Mouse (Mus musculus) C2C12 (cell line): ENCODE results near the gene Tnfsf10. TPM values are rescaled to one million over a fixed set of nuclear protein-coding genes. Genes with fewer than 3 reads are reported as not detected.

Experiments
- H3K27me3 ChIP-seq: one replicate; pipeline ENCODE4 v1.6.1; 2011; ENCODE audit not compliant: control insufficient read depth, insufficient read depth, insufficient read length
- H3K36me3 ChIP-seq: one replicate; pipeline ENCODE4 v1.6.1; 2011; ENCODE audit not compliant: control insufficient read depth, insufficient read depth
- H3K4me3 ChIP-seq: one replicate; pipeline ENCODE4 v1.5.1; 2011; ENCODE audit warnings: mild to moderate bottlenecking, control low read depth; ENCODE audit not compliant: poor library complexity, insufficient read depth, severe bottlenecking
- H3K79me2 ChIP-seq: one replicate; pipeline ENCODE4 v1.6.1; 2011; ENCODE audit not compliant: control insufficient read depth, insufficient read depth
- H3K79me3 ChIP-seq: one replicate; pipeline ENCODE4 v1.6.1; 2011; ENCODE audit warnings: low read depth, control low read depth
- H3ac ChIP-seq: one replicate; pipeline ENCODE3; 2011; ENCODE audit warnings: low read depth; ENCODE audit not compliant: control insufficient read depth, insufficient read length
- CEBPB ChIP-seq: IDR thresholded peaks from one replicate; pipeline ENCODE4 v1.6.1; 2011; ENCODE audit warnings: low read depth, mild to moderate bottlenecking, control low read depth, moderate library complexity
- CTCF ChIP-seq: IDR thresholded peaks from one replicate; pipeline ENCODE4 v1.5.1; 2011; ENCODE audit not compliant: control insufficient read depth, insufficient read depth, insufficient read length
- FOSL1 ChIP-seq: IDR thresholded peaks from one replicate; pipeline ENCODE4 v1.8.0; 2011; ENCODE audit warnings: mild to moderate bottlenecking, low read length; ENCODE audit not compliant: poor library complexity, insufficient read depth, severe bottlenecking
- MAX ChIP-seq: IDR thresholded peaks from one replicate; pipeline ENCODE4 v1.6.1; 2011; ENCODE audit warnings: mild to moderate bottlenecking, control low read depth
- MYOD1 ChIP-seq: IDR thresholded peaks from one replicate; pipeline ENCODE4 v1.6.1; 2011; ENCODE audit warnings: low read depth; ENCODE audit not compliant: control insufficient read depth, insufficient read length
- MYOG ChIP-seq: IDR thresholded peaks from one replicate; pipeline ENCODE4 v1.6.1; 2011; ENCODE audit not compliant: control insufficient read depth, insufficient read length; ENCODE audit errors: extremely low read depth
- USF1 ChIP-seq: IDR thresholded peaks from one replicate; pipeline ENCODE4 v1.6.1; 2011; ENCODE audit warnings: low read depth, mild to moderate bottlenecking, control low read depth, moderate library complexity
- long read RNA-seq, 2 experiments: library from polyadenylated mRNA; unstranded; transcript quantifications; one replicate each; pipeline ENCODE4 v2.0.0; 2019 to 2020
- polyA plus RNA-seq: library from polyadenylated mRNA; unstranded; fragments of >200 nt; fragmentation: generic; extraction: Trizol; gene quantifications from one replicate; pipeline ENCODE4 v1.2.1, GENCODE M21; 2012; ENCODE audit warnings: missing spikeins

The Tnfsf10 gene
- not detected for polyA plus RNA-seq
- long read RNA-seq, experiment 1, result 0 reads
- long read RNA-seq, experiment 2, result 0 reads

- H3ac ChIP-seq, result no peak within 1 kb of the TSS
- TF ChIP-seq CTCF (no peak), MYOD1 (no peak), MYOG (no peak), MAX (no peak), FOSL1 (no peak)
- H3K79me2 ChIP-seq, result no peaks in the 10 kb centered on the region
- H3K36me3 ChIP-seq, result no peaks in the 10 kb centered on the region
- no peak within 1 kb of the TSS for H3K4me3 ChIP-seq
- no peaks in the 10 kb centered on the region for H3K79me3 ChIP-seq
- no peaks in the 10 kb centered on the region for H3K27me3 ChIP-seq
Measured at GRCm38 (mm10) chr3:27316559-27317287, at the start of gene Tnfsf10. TSS of gene Tnfsf10 (plus strand) at chr3:27317028.

- TF ChIP-seq FOSL1 (no peak), MYOG (no peak), CEBPB (no peak)
- Histone ChIP-seq H3K79me3 (no peaks in the 10 kb centered on the region), H3K79me2 (no peaks in the 10 kb centered on the region), H3K27me3 (no peaks in the 10 kb centered on the region), H3K36me3 (no peaks in the 10 kb centered on the region), H3ac (no peak overlapping the region), H3K4me3 (no peak overlapping the region)
Measured at GRCm38 (mm10) chr3:27267327-27267726, 49.5 kb upstream of the Tnfsf10 start.

GRCm38 (mm10) chr3:27267887-27268286 is 48.9 kb upstream of the Tnfsf10 start:
- no peak for TF ChIP-seq MAX
- TF ChIP-seq FOSL1, result no peak
- no peak for TF ChIP-seq CTCF
- no peak for TF ChIP-seq USF1
- no peak for TF ChIP-seq MYOD1
- TF ChIP-seq CEBPB, result no peak
- no peak for TF ChIP-seq MYOG
- Histone ChIP-seq H3K36me3 (no peaks in the 10 kb centered on the region), H3K4me3 (no peak overlapping the region), H3ac (no peak overlapping the region), H3K79me3 (no peaks in the 10 kb centered on the region), H3K79me2 (no peaks in the 10 kb centered on the region), H3K27me3 (no peaks in the 10 kb centered on the region)

- H3K79me3 ChIP-seq, result no peaks in the 10 kb centered on the region
- H3K27me3 ChIP-seq, result peaks cover 3% of the 10 kb centered on the region
- H3K79me2 ChIP-seq, result no peaks in the 10 kb centered on the region
- no peak overlapping the region for H3K4me3 ChIP-seq
- no peak overlapping the region for H3ac ChIP-seq
- no peak for TF ChIP-seq CEBPB
- no peak for TF ChIP-seq USF1
- no peak for TF ChIP-seq MAX
- TF ChIP-seq CTCF, result no peak
- H3K36me3 ChIP-seq, result no peaks in the 10 kb centered on the region
Measured at GRCm38 (mm10) chr3:27269151-27269550, 47.7 kb upstream of the Tnfsf10 start.

DNA sequence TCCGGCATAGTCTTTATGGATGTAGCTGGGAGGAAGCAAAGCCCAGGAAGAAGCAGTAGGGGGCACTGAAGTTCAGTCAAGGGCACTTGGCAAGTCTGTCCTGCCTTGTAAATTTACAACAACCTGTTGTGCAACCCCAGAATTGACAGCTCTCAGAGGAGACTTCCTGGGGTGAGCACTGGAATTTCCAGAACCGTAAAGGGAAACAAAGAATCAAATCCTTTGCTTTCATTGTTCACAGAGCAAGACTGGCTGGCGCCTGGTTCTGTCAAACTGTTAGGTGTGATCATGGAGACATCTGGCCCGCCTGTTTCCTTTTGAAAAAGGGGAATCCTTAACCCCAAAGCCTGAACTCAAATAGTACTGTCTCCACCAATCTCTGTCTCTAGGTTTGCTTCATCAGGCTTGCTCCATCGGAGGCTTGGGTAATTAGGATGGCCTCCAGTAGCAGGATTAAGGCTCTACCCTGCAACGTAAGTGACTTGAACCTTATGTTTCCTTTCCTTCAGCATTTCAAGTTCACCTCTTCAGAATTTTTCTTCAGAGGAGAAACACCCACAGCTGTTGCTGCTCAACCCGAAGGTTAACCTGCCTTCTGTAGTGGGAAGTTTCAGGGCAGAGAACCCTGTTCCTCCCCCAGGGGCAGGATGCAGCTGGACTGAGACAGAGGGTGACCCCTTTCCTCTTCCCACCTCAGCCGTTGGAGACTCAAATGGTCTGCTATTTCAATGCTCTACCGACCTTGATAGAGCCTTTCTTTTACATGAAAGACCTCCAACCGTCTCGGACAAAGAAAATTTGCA is 46.5 kb upstream of the Tnfsf10 start:
- no peaks in the 10 kb centered on the region for H3K79me2 ChIP-seq
- TF ChIP-seq FOSL1 (no peak), USF1 (no peak), MYOD1 (no peak), CEBPB (no peak), MYOG (no peak), CTCF (no peak), MAX (no peak)
- peaks cover 3% of the 10 kb centered on the region for H3K27me3 ChIP-seq
- H3K4me3 ChIP-seq, result no peak overlapping the region
- no peaks in the 10 kb centered on the region for H3K36me3 ChIP-seq
- no peak overlapping the region for H3ac ChIP-seq
- no peaks in the 10 kb centered on the region for H3K79me3 ChIP-seq
